Comparison of ENCODE assay signal across 26 mouse cellular contexts in genomic region chr12:81097738-81098137, GRCm38 (mm10).
A peak's percentile ranks its signal among the peaks of the same experiment; 100 is the strongest.
DNase-seq lines count a peak whose midpoint lies in the region; ATAC-seq and TF ChIP-seq lines count a peak whose summit lies in the region.
"Had no signal": no experiment of that assay in that cellular context is flagged by ENCODE, and none has a peak within 500 bp of the region (broad histone marks: within the 10 kb centered on the region; RNA-seq: fewer than 3 reads in every experiment).

No protein-coding gene starts in this region.

- H3K36me3 ChIP-seq in intestine, embryonic 14.5 days (ENCODE audit: control insufficient read depth, insufficient read depth, low read length): no peaks in the 10 kb centered on the region
- no peaks in the 10 kb centered on the region for H3K36me3 ChIP-seq in intestine, postnatal 0 days (ENCODE audit: control insufficient read depth, insufficient read depth)
- no peaks in the 10 kb centered on the region for H3K36me3 ChIP-seq in midbrain, embryonic 11.5 days (ENCODE audit: control insufficient read depth, insufficient read depth, low read length)
- no peaks in the 10 kb centered on the region for H3K36me3 ChIP-seq in stomach, postnatal 0 days (ENCODE audit: control insufficient read depth, insufficient read depth, low read length)
- H3K36me3 ChIP-seq: embryonic facial prominence, embryonic 12.5 days; lung, embryonic 15.5 days; midbrain, embryonic 12.5 days; neural tube, embryonic 13.5 days had no signal

- no peak for TF ChIP-seq EP300 in stomach, postnatal 0 days (optimal IDR thresholded peaks at IDR 0.05)

- H3K4me1 ChIP-seq in intestine, embryonic 14.5 days (replicated peaks; ENCODE audit: control insufficient read depth, insufficient read depth, low read length): peaks cover 10% of the 10 kb centered on the region; the same call in 1 of the 2 replicates
- H3K4me1 ChIP-seq in intestine, postnatal 0 days (replicated peaks; ENCODE audit: control insufficient read depth, insufficient read depth, low read length): no peaks in the 10 kb centered on the region
- peaks cover 3% of the 10 kb centered on the region for H3K4me1 ChIP-seq in midbrain, embryonic 11.5 days (ENCODE audit: control insufficient read depth, insufficient read depth, low read length)
- no peaks in the 10 kb centered on the region for H3K4me1 ChIP-seq in stomach, postnatal 0 days (replicated peaks; ENCODE audit: control insufficient read depth, insufficient read depth)
- H3K4me1 ChIP-seq: lung, embryonic 15.5 days had no signal

- 64% methylated on average over 4 of the region's 4 CpGs for WGBS in intestine, embryonic 14.5 days
- 55% methylated on average over 4 of the region's 4 CpGs for WGBS in intestine, postnatal 0 days
- 76% methylated on average over 4 of the region's 4 CpGs for WGBS in midbrain, embryonic 11.5 days
- WGBS in stomach, postnatal 0 days: 53% methylated on average over 4 of the region's 4 CpGs

- H3K9me3 ChIP-seq in intestine, embryonic 14.5 days (ENCODE audit: control insufficient read depth, low read length): no peaks in the 10 kb centered on the region
- H3K9me3 ChIP-seq in intestine, postnatal 0 days (ENCODE audit: control insufficient read depth): no peaks in the 10 kb centered on the region
- H3K9me3 ChIP-seq in midbrain, embryonic 11.5 days (ENCODE audit: control insufficient read depth, low read length): no peaks in the 10 kb centered on the region
- no peaks in the 10 kb centered on the region for H3K9me3 ChIP-seq in stomach, postnatal 0 days (ENCODE audit: control insufficient read depth, low read length)
- H3K9me3 ChIP-seq: embryonic facial prominence, embryonic 12.5 days; lung, embryonic 15.5 days; midbrain, embryonic 12.5 days; neural tube, embryonic 13.5 days had no signal

- no peak for TF ChIP-seq CTCF in intestine, postnatal 0 days (IDR thresholded peaks at IDR 0.05; ENCODE audit: low read depth)
- no peak for TF ChIP-seq CTCF in stomach, postnatal 0 days (IDR thresholded peaks at IDR 0.05; ENCODE audit: low read depth)

- no peak for ATAC-seq in intestine, embryonic 14.5 days (replicated peaks; ENCODE audit: low FRiP score, low TSS enrichment, low read depth)
- no peak for ATAC-seq in intestine, postnatal 0 days
- no peak for ATAC-seq in midbrain, embryonic 11.5 days (ENCODE audit: low FRiP score)
- 0 out of 2 replicates have a peak, but pooled peaks have one; percentile 40 for ATAC-seq in stomach, postnatal 0 days (ENCODE audit: low FRiP score, low TSS enrichment)
- ATAC-seq: activated CD4-positive, CD25-positive, alpha-beta regulatory T cell, adult 4 months; forebrain, embryonic 16.5 days; inflammation-experienced regulatory T-cells, adult 6 months had no signal

- peak; percentile 26 to 54 for DNase-seq in adrenal gland, adult (ENCODE audit: inconsistent age in 2 of 2, low spot score in 1 of 2)
- no peak for DNase-seq in adrenal gland, adult 8-10 months
- peak; percentile 15 for DNase-seq in intestine, embryonic 14.5 days (ENCODE audit: low spot score)
- peak; percentile 66 for DNase-seq in midbrain, embryonic 11.5 days (ENCODE audit: low spot score, missing footprints)
- no peak for DNase-seq in stomach, postnatal 0 days (ENCODE audit: low spot score)
- no peak for DNase-seq in gastrocnemius, postnatal 36 days
- DNase-seq: adrenal gland, postnatal 10 days; cerebellum, adult 11 months; cerebellum, adult 9-10 months; cerebellum, postnatal 36 days; embryo, embryonic 11 days; kidney, adult 2 months; kidney, postnatal 36 days; layer of hippocampus, postnatal 36 days; liver had no signal

- no peak overlapping the region for H3K27ac ChIP-seq in intestine, embryonic 14.5 days (ENCODE audit: low read depth)
- H3K27ac ChIP-seq in intestine, postnatal 0 days (ENCODE audit: low read depth, low read length): no peak overlapping the region
- no peak overlapping the region for H3K27ac ChIP-seq in midbrain, embryonic 11.5 days (ENCODE audit: low read depth, low read length)
- H3K27ac ChIP-seq in stomach, postnatal 0 days (replicated peaks): no peak overlapping the region
- H3K27ac ChIP-seq: embryonic facial prominence, embryonic 12.5 days; hindbrain, embryonic 14.5 days; lung, embryonic 15.5 days; midbrain, embryonic 12.5 days; neural tube, embryonic 13.5 days had no signal

- no peak overlapping the region for H3K4me2 ChIP-seq in intestine, embryonic 14.5 days (ENCODE audit: low read length)
- H3K4me2 ChIP-seq in intestine, postnatal 0 days (replicated peaks; ENCODE audit: low read depth): no peak overlapping the region
- no peak overlapping the region for H3K4me2 ChIP-seq in midbrain, embryonic 11.5 days
- H3K4me2 ChIP-seq in stomach, postnatal 0 days (replicated peaks; ENCODE audit: low read depth): no peak overlapping the region
- H3K4me2 ChIP-seq: embryonic facial prominence, embryonic 12.5 days; hindbrain, embryonic 14.5 days; lung, embryonic 15.5 days; midbrain, embryonic 12.5 days; neural tube, embryonic 13.5 days had no signal

- no peak overlapping the region for H3K4me3 ChIP-seq in intestine, embryonic 14.5 days (ENCODE audit: low read depth, low read length)
- no peak overlapping the region for H3K4me3 ChIP-seq in intestine, postnatal 0 days (ENCODE audit: low read depth, low read length)
- H3K4me3 ChIP-seq in midbrain, embryonic 11.5 days (ENCODE audit: low read depth, low read length): no peak overlapping the region
- no peak overlapping the region for H3K4me3 ChIP-seq in stomach, postnatal 0 days (ENCODE audit: low read depth, low read length)
- H3K4me3 ChIP-seq: embryonic facial prominence, embryonic 12.5 days; lung, embryonic 15.5 days; midbrain, embryonic 12.5 days; myocyte; neural tube, embryonic 13.5 days had no signal

- no peaks in the 10 kb centered on the region for H3K27me3 ChIP-seq in intestine, embryonic 14.5 days (replicated peaks; ENCODE audit: control insufficient read depth, insufficient read depth, low read length)
- H3K27me3 ChIP-seq in intestine, postnatal 0 days (replicated peaks; ENCODE audit: control insufficient read depth, insufficient read depth, low read length): no peaks in the 10 kb centered on the region
- no peaks in the 10 kb centered on the region for H3K27me3 ChIP-seq in midbrain, embryonic 11.5 days (ENCODE audit: control insufficient read depth, insufficient read depth, low read length)
- no peaks in the 10 kb centered on the region for H3K27me3 ChIP-seq in stomach, postnatal 0 days (ENCODE audit: control insufficient read depth, insufficient read depth, low read length)
- H3K27me3 ChIP-seq: CH12.LX; embryonic facial prominence, embryonic 12.5 days; lung, embryonic 15.5 days; midbrain, embryonic 12.5 days; neural tube, embryonic 13.5 days had no signal

- intact Hi-C loops in gastrocnemius, postnatal 36 days (cut with DNase I): no loop called here

- H3K9ac ChIP-seq in intestine, embryonic 14.5 days (ENCODE audit: low read length): no peak overlapping the region
- H3K9ac ChIP-seq in intestine, postnatal 0 days (ENCODE audit: low read depth, low read length): no peak overlapping the region
- no peak overlapping the region for H3K9ac ChIP-seq in midbrain, embryonic 11.5 days (ENCODE audit: low read length)
- no peak overlapping the region for H3K9ac ChIP-seq in stomach, postnatal 0 days (ENCODE audit: low read length)
- H3K9ac ChIP-seq: embryonic facial prominence, embryonic 12.5 days; hindbrain, embryonic 14.5 days; lung, embryonic 15.5 days; midbrain, embryonic 12.5 days; neural tube, embryonic 13.5 days had no signal

Comparison
In these comparisons a context has a peak if more than half of its experiments do, and no peak if none do; other contexts are left out.
1. DNase-seq: peak in adrenal gland, adult (2 of 2), intestine, embryonic 14.5 days (single experiment) and midbrain, embryonic 11.5 days (single experiment); none in adrenal gland, adult 8-10 months (single experiment), stomach, postnatal 0 days (single experiment) and gastrocnemius, postnatal 36 days (0 of 2).